ENCODE assay signal across 16 mouse cellular contexts in genomic region chr11:85250467-85250866, GRCm38 (mm10). TPM values are rescaled to one million over a fixed set of nuclear protein-coding genes. Genes with fewer than 3 reads are reported as not detected.
DNase-seq lines count a peak whose midpoint lies in the region; ATAC-seq and TF ChIP-seq lines count a peak whose summit lies in the region.
"Had no signal": no experiment of that assay in that cellular context is flagged by ENCODE, and none has a peak within 500 bp of the region (broad histone marks: within the 10 kb centered on the region; RNA-seq: fewer than 3 reads in every experiment).

No protein-coding gene starts in this region.

- H3K79me2 ChIP-seq in macrophage (ENCODE audit: inconsistent target): no peaks in the 10 kb centered on the region

- no peak for ATAC-seq in lung, postnatal 0 days
- peak; percentile 90 for ATAC-seq in intestine, embryonic 15.5 days
- ATAC-seq: inflammation-experienced regulatory T-cells, adult 6 months had no signal

- no peaks in the 10 kb centered on the region for H3K9me3 ChIP-seq in lung, postnatal 0 days (ENCODE audit: low read length)
- H3K9me3 ChIP-seq in intestine, embryonic 15.5 days: no peaks in the 10 kb centered on the region
- no peaks in the 10 kb centered on the region for H3K9me3 ChIP-seq in hindbrain, embryonic 10.5 days
- H3K9me3 ChIP-seq: heart, embryonic 10.5 days; midbrain, embryonic 12.5 days had no signal

- no peak overlapping the region for H3K9ac ChIP-seq in lung, postnatal 0 days (replicated peaks; ENCODE audit: low read depth)
- no peak overlapping the region for H3K9ac ChIP-seq in intestine, embryonic 15.5 days
- H3K9ac ChIP-seq: midbrain, embryonic 12.5 days had no signal

- DNase-seq in lung, postnatal 0 days (ENCODE audit: low spot score): peak; percentile 32
- DNase-seq in lung, postnatal 14 days: no peak
- peak; percentile 52 for DNase-seq in yolk sac, embryonic 10.5 days (ENCODE audit: low spot score)
- no peak for DNase-seq in hindbrain, embryonic 10.5 days (ENCODE audit: low spot score)
- DNase-seq in kidney, postnatal 10 days: no peak
- no peak for DNase-seq in lung, postnatal 10 days
- DNase-seq: cerebellum, adult 11 months; heart, postnatal 36 days; kidney, postnatal 4 days; lung, adult 18-20 months had no signal

- no peak for TF ChIP-seq EP300 in lung, postnatal 0 days (IDR thresholded peaks at IDR 0.05)

- no peak overlapping the region for H3K27ac ChIP-seq in lung, postnatal 0 days (ENCODE audit: low read length)
- no peak overlapping the region for H3K27ac ChIP-seq in intestine, embryonic 15.5 days
- peak overlapping the region; percentile 72 for H3K27ac ChIP-seq in macrophage
- H3K27ac ChIP-seq in hindbrain, embryonic 10.5 days: no peak overlapping the region
- H3K27ac ChIP-seq: heart, embryonic 10.5 days; midbrain, embryonic 12.5 days had no signal

- H3K4me1 ChIP-seq in lung, postnatal 0 days (ENCODE audit: insufficient read depth, low read depth, low read length): no peaks in the 10 kb centered on the region
- 0 out of 2 replicates have a peak, but pooled peaks cover 4% of the 10 kb centered on the region for H3K4me1 ChIP-seq in intestine, embryonic 15.5 days (replicated peaks)
- H3K4me1 ChIP-seq in hindbrain, embryonic 10.5 days (replicated peaks): no peaks in the 10 kb centered on the region
- H3K4me1 ChIP-seq: midbrain, embryonic 12.5 days had no signal

- no peak for TF ChIP-seq CTCF in lung, postnatal 0 days (IDR thresholded peaks at IDR 0.05)

- no peak overlapping the region for H3K4me2 ChIP-seq in lung, postnatal 0 days (replicated peaks; ENCODE audit: low read depth, low read length)
- H3K4me2 ChIP-seq in intestine, embryonic 15.5 days (replicated peaks): no peak overlapping the region
- H3K4me2 ChIP-seq: midbrain, embryonic 12.5 days had no signal

- no peaks in the 10 kb centered on the region for H3K27me3 ChIP-seq in lung, postnatal 0 days (replicated peaks; ENCODE audit: insufficient read depth, low read length)
- H3K27me3 ChIP-seq in intestine, embryonic 15.5 days (replicated peaks): no peaks in the 10 kb centered on the region
- no peaks in the 10 kb centered on the region for H3K27me3 ChIP-seq in hindbrain, embryonic 10.5 days (ENCODE audit: insufficient read depth, poor library complexity, severe bottlenecking)
- H3K27me3 ChIP-seq: midbrain, embryonic 12.5 days had no signal

- WGBS in lung, postnatal 0 days: 45% methylated on average over 3 of the region's 3 CpGs
- WGBS in intestine, embryonic 15.5 days: 42% methylated on average over 3 of the region's 3 CpGs
- WGBS in macrophage (ENCODE audit: missing documents): 26% methylated on average over 3 of the region's 3 CpGs
- 54% methylated on average over 3 of the region's 3 CpGs for WGBS in hindbrain, embryonic 10.5 days

- no peak overlapping the region for H3K4me3 ChIP-seq in lung, postnatal 0 days (ENCODE audit: low read depth, low read length)
- H3K4me3 ChIP-seq in intestine, embryonic 15.5 days (replicated peaks): no peak overlapping the region
- H3K4me3 ChIP-seq in macrophage (ENCODE audit: inconsistent target): no peak overlapping the region
- H3K4me3 ChIP-seq in hindbrain, embryonic 10.5 days: no peak overlapping the region
- H3K4me3 ChIP-seq: erythroblast, embryonic 14.5 days; heart, embryonic 10.5 days; midbrain, embryonic 12.5 days had no signal

- no peaks in the 10 kb centered on the region for H3K36me3 ChIP-seq in lung, postnatal 0 days (ENCODE audit: insufficient read depth, low read length)
- no peaks in the 10 kb centered on the region for H3K36me3 ChIP-seq in intestine, embryonic 15.5 days
- no peaks in the 10 kb centered on the region for H3K36me3 ChIP-seq in macrophage (ENCODE audit: inconsistent target)
- H3K36me3 ChIP-seq in hindbrain, embryonic 10.5 days: no peaks in the 10 kb centered on the region
- H3K36me3 ChIP-seq: heart, embryonic 10.5 days; midbrain, embryonic 12.5 days had no signal

RNA-seq across cellular contexts. Expression of gene Appbp2, which starts 15.5 kb away (rescaled TPM):
- polyA plus RNA-seq in lung, postnatal 0 days (2015; fragmentation: Nextera tagmentation; extraction: Ambion mirVana): 25.9 and 27.4 TPM in 2 replicates
- polyA plus RNA-seq in intestine, embryonic 15.5 days (2015; fragmentation: Nextera tagmentation; extraction: Ambion mirVana): 36.8 and 40.6 TPM in 2 replicates
- total RNA-seq in macrophage (2018; cell fraction: chromatin; rRNA removed): 10 to 100 TPM; 11.5 to 34.5 (median 20.9) TPM
- total RNA-seq in macrophage (2018; cell fraction: cytosol; rRNA removed): 10 to 100 TPM; 18.8 to 27.0 (median 21.5) TPM
- total RNA-seq in macrophage (2018; cell fraction: nucleus; rRNA removed): 10 to 100 TPM; 15.6 to 38.1 (median 26.5) TPM
- 13.3 to 20.8 TPM (median 13.8 TPM) in 3 replicates for polyA plus RNA-seq in macrophage (2018)
- polyA plus RNA-seq in hindbrain, embryonic 10.5 days (2016; fragmentation: Nextera tagmentation; extraction: Ambion mirVana): 38.7 and 45.0 TPM in 2 replicates

Comparison
In these comparisons a context has a peak if more than half of its experiments do, and no peak if none do; other contexts are left out.
1. DNase-seq: peak in lung, postnatal 0 days (single experiment) and yolk sac, embryonic 10.5 days (single experiment); none in lung, postnatal 14 days (single experiment), hindbrain, embryonic 10.5 days (single experiment), kidney, postnatal 10 days (single experiment) and lung, postnatal 10 days (single experiment).